Mouse (Mus musculus) embryo, embryonic 10 days (tissue): ENCODE measurements at regions not wholly inside any gene's neighbourhood (a gene's known extent, or its start where the extent isn't known, plus 50 kb on each side); places are given as distances from the start of the nearest gene placed in this dataset.
A peak's percentile ranks its signal among the peaks of the same experiment; 100 is the strongest.

Experiments used
- DNase-seq: peaks from one replicate; pipeline ENCODE4 v3.0.0-alpha.2; 2015; ENCODE audit warnings: low spot score

DNA sequence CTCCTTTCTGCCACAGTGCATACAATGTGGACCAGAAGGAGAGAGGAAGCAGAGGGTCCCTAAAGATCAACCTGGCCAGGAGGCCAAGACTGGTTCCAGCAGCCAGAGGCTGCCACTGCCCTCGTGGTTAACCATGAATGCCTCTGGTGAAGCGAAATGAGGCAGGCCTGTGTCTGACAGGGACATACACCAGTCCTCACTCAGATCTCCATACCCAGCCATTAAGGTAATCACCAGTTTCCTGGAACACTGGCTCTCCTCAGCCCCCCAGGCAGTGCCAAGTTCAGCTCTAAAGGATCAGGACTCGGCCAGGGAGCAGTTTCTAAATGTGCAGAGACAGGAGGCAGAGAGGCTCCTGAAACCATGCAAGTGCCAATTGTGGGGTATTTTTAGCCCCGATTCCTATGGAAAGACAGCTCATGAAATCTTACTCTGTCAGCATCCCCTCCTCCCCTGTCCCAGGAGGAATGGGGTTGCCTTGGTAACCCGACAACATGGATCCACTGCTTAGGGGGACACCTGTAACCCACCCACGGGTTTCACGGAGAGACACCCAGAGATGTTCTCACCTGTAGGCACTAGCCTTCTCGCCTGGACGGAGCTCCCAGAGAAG lies 103.6 kb downstream of the Ier5 start:
- peak; percentile 17 for DNase-seq

GRCm38 (mm10) chr1:154993927-154994856 lies 105.2 kb downstream of the Ier5 start:
- no peak for DNase-seq

DNA sequence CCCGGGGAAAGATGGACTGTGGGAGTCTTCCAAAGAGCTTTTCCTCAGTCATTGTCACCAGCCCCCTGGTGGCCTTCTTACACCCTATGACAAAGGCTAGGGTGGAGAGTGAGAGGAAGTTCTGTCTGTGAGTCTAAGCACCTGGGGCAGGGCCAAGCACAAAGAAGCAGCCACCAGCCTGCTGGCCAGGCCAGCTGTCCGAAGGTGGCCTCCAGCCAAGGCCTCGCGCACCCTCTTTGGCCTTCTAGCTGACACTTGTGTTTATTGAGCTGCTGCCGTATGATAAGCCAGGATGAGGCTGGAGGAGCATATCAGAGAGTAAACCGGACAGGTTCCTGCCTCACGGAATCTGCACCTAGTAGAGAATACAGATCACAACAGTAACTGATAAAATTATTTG lies 99.0 kb upstream of the Cacna1e start:
- no peak for DNase-seq

GRCm38 (mm10) chr1:154982836-154983235 lies 98.5 kb upstream of the Cacna1e start:
- DNase-seq, result no peak

- no peak for DNase-seq
Measured at GRCm38 (mm10) chr1:154981687-154982086, 97.4 kb upstream of the Cacna1e start.

DNA sequence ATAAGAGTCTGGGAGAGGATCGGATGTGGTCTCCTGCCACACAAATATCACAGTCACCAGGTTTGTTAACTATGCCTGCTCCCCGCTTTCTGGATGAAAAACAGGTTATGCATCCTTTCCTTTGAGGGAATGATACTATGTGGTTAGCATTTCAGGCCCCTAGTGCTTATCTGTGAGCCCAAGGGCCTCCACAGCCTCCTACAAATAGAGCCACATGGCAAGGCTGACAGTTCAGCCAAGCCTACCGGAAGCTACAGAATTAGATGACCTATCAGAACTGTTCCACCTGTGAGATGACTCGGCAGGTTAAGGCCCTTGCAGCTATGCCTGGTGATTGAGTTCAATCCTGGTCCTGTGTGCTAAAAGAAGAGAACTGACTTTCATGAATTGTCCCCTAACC lies 91.4 kb upstream of the Cacna1e start:
- DNase-seq, result no peak

- no peak for DNase-seq
Measured at GRCm38 (mm10) chr1:154961271-154961670, 77.0 kb upstream of the Cacna1e start.

DNA sequence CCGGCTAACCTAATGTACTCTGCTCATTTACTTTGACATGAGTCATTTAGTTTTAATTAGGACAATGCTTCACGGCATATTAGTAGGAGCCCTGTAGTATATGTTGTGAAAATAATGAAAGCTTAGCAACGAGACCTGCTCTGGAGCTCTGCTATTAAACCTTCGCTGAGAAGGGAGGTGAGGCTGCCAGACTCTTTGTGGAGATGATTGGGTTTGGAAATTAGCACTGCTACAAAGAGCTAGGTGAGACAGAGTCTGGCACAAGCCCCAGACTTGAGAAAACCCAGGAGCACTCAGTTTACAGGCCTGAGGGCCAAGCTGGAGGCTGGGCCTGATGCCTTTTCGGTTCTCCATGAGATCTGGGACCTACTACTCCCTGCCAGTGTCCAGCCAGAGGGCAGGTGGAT lies 72.3 kb upstream of the Cacna1e start:
- no peak for DNase-seq

GRCm38 (mm10) chr1:154952679-154953078 lies 68.4 kb upstream of the Cacna1e start:
- DNase-seq, result no peak
